Mouse (Mus musculus) cortical plate, adult 2 months (tissue): ENCODE data around the gene Atp10b. TPM values are rescaled to one million over a fixed set of nuclear protein-coding genes. Genes with fewer than 3 reads are reported as not detected.
"Not testable (repeated sequence)": the region's sequence is repeated elsewhere in the genome, so short reads cannot be mapped to it uniquely, and the experiment has no call there.

Experiments used
- H3K27ac ChIP-seq: fragments of 200-500 bp; 2 replicates; pipeline ENCODE4 v1.5.1; 2012; ENCODE audit warnings: low read length, control low read depth, inconsistent platforms; ENCODE audit not compliant: insufficient read depth
- H3K4me1 ChIP-seq: fragments of 200-500 bp; 2 replicates; pipeline ENCODE4 v1.6.1; 2011; ENCODE audit warnings: low read length; ENCODE audit not compliant: control insufficient read depth, insufficient read depth
- H3K4me3 ChIP-seq: fragments of 200-500 bp; 2 replicates; pipeline ENCODE4 v1.5.1; 2011; ENCODE audit warnings: mild to moderate bottlenecking, low read length, control low read depth; ENCODE audit not compliant: insufficient read depth
- CTCF ChIP-seq: fragments of 200-500 bp; IDR thresholded peaks from 2 replicates; pipeline ENCODE4 v1.5.1; 2011; ENCODE audit warnings: mild to moderate bottlenecking, control low read depth, low read length; ENCODE audit not compliant: insufficient read depth; ENCODE audit errors: extremely low read depth
- POLR2A ChIP-seq: fragments of 200-500 bp; IDR thresholded peaks from 2 replicates; pipeline ENCODE4 v1.6.1; 2011; ENCODE audit warnings: mild to moderate bottlenecking, low read length, control low read depth; ENCODE audit not compliant: insufficient read depth; ENCODE audit errors: extremely low read depth
- polyA plus RNA-seq: library from polyadenylated mRNA; depleted of rRNA; stranded (reverse); fragments of >200 nt; gene quantifications from 2 replicates; pipeline ENCODE4 v1.2.3, GENCODE M21; 2012; rRNA removed

Gene Atp10b
- polyA plus RNA-seq = 0.95 and 1.2 TPM in 2 replicates

DNA sequence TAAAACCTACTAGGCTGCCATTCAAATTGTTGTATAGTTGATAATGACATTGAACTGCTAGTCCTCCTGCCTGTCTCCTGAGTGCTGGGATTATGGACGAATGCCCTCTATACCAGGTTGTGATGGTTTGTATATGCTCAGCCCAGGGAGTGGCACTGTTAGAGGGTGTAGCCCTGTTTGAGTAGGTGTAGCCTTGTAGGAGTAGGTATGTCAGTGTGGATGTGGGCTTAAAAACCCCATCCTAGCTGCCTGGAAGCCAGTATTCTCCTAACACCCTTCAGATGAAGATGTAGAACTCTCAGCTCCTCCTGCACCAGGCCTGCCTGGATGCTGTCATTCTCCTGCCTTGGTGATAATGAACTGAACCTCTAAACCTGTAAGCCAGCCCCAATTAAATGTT is at the start of gene Atp10b:
Gene Atp10b, plus strand, starts transcription at position 301 of the 400 bp plus-strand sequence.
- no peak within 1 kb of the TSS for H3K4me3 ChIP-seq
- TF ChIP-seq CTCF (no peak), POLR2A (no peak)
- H3K27ac ChIP-seq = no peak within 1 kb of the TSS
- no peaks in the 10 kb centered on the region for H3K4me1 ChIP-seq

DNA sequence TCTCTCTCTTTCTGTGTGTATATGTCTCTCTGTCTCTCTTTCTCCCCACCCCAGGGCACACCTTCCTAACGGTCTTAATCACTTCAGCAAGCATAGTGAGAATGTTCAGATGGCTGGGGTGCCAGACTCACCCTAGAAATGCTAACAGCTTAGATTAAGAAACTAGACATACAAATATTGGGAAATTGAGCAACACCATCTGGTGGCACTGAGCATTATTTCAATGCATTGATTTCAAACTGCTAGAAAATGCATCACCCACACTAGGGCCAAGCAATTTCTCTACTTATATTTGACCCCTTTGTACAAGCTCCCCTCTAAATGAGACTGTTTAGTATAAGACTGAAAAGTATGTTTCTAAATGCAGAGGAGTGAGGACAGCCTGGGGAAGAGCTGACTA is 48.3 kb upstream of the Atp10b start:
- Histone ChIP-seq H3K27ac (no peak overlapping the region), H3K4me1 (peaks cover 2% of the 10 kb centered on the region), H3K4me3 (no peak overlapping the region)
- no peak for TF ChIP-seq CTCF

DNA sequence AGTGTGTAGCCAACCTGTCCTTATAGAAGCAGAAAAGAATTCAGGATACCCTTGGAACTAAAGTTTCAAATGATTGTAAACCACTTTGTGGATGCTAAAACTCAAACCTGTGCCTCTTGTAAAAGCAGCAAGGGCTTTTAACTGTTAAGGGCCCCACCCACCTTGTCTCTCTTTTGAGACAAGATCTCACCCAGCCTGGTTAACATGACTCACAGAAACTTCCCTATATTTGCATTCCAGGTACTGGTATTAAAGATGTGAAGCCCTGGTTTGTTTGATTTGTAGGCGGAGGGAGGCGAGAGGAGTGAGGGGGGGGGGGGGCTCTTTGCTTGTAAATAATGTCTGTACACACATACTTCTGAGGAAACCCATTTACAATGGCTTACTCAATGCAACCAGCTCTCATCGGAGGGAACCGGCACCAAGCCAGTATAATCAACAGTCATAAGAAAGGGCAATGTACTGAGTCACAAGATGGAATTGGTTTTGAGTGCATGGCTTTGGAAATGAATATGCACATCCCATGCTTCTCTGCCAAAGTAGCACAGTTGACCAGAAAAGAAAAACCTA is 23.7 kb upstream of the Atp10b start:
- Histone ChIP-seq H3K4me3 (no peak overlapping the region), H3K4me1 (no peaks in the 10 kb centered on the region), H3K27ac (no peak overlapping the region)
- TF ChIP-seq POLR2A (no peak), CTCF (no peak)

DNA sequence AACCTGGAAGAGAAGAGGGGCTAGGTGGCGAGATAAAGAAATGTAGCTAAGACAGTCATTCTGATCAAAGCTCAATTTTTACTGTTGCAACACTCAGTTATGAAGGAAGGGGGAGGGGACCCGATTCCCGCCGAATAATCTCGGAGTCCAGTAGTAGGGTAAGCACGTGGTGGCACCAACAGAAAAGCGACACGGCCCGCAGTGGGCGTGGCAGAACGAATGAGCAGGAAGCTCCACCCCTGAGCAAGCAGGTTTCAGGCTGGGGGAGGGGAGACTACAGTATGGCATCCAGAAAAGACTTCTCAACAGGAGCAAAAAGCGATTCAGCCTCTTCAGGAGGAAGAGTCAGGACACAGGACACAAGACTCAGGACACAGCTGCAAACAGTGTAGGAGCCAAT is 23.1 kb upstream of the Atp10b start:
- not testable (repeated sequence) for H3K27ac ChIP-seq, H3K4me1 ChIP-seq, H3K4me3 ChIP-seq

DNA sequence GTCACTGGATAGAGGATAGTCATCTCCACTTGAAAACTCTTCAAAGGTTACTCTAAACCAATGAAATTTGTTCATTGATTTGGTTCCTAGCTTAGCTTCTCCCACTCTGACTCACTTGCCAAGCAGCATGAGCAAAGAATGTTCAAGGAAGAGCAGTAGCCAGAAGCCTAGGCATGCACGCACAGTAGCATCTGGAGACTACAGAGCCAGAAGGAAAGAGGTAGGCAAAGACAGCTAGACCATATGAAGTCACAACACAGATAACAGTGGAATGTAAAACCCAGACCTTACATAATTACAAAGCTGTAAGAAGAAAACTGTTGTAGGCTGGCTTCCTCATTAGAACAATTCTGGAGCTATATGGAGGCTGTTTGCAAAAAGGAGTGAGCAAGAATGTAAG is 8.4 kb upstream of the Atp10b start:
- no peak overlapping the region for H3K4me3 ChIP-seq
- no peaks in the 10 kb centered on the region for H3K4me1 ChIP-seq
- H3K27ac ChIP-seq = no peak overlapping the region
- TF ChIP-seq POLR2A (no peak), CTCF (no peak)

DNA sequence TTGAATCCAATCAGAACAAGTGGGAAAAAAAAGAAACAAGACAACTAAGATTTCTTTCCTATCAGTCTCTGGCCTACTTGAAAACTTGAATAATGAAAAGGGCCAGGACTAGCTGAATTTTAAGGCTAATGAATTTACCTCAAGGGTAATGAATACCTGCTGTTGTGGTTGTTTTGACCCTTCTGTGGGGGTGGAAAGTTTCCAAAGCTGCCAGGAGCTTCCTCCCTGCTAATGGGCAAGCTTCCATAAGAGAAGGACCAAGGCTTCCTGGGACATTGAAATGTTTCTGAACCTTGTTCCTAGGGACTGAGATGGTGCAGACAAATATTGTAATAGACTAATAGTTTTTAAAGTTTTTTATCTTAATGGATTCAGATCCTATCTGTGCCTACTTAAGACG is 6.9 kb upstream of the Atp10b start:
- no peak for TF ChIP-seq POLR2A
- TF ChIP-seq CTCF = no peak
- Histone ChIP-seq H3K4me3 (no peak overlapping the region), H3K4me1 (no peaks in the 10 kb centered on the region), H3K27ac (no peak overlapping the region)

DNA sequence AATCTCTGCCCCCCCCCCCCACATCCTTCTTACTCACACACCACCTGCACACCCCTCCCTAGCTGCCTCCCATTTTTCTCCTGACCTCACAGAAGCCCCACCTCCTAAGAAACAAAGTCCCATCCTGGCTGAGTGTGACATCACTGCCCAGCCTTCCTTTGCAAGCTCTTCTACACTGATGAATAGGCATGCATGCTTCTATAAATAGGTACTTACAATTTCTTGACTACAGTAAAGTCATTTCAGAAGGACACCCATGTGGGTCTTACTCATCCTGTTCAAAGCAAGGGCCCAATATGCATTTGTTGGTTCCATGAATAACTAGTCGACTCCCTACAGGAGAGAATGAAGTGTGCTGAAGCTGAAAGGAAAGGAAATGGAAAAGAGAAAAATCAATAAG is 5.5 kb upstream of the Atp10b start:
- TF ChIP-seq CTCF (no peak), POLR2A (no peak)
- Histone ChIP-seq H3K4me1 (no peaks in the 10 kb centered on the region), H3K4me3 (no peak overlapping the region), H3K27ac (no peak overlapping the region)

DNA sequence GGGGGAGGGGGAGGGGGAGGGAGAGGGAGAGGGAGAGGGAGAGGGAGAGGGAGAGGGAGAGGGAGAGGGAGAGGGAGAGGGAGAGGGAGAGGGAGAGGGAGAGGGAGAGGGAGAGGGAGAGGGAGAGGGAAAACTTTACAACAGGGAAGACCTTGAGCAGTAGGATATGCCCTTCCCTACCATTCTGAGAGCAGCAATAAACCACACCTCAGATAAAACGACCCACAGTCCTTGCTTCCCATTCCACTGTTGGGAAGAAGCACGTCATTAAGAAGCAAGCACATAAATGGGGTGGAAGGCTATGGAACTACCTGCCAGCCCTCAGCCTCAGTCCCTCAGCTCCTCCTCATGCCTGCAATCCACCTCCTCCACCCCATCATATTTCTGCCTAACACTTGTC is 4.8 kb upstream of the Atp10b start:
- H3K4me3 ChIP-seq, H3K4me1 ChIP-seq, H3K27ac ChIP-seq: not testable (repeated sequence)

DNA sequence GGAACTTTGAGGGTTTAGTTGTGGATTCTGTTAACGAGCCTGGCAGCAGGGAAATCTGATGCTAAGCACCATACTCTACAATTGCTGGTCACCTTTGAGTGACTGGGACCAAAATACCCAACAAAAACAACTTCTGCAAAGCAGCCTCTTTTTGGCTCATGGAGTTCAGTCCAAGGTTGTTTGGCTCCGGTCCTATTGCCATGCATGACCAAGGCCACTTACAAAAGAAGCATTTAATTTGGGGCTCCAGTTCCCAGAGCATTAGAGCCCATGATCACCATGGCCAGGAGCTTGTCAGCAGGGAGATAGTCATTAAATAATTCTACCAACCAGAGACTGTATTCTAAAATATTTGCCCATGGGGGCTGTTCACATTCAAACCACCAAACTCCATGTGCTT is 2.3 kb upstream of the Atp10b start:
- TF ChIP-seq CTCF = no peak
- TF ChIP-seq POLR2A = no peak
- no peaks in the 10 kb centered on the region for H3K4me1 ChIP-seq
- H3K27ac ChIP-seq = no peak overlapping the region
- H3K4me3 ChIP-seq = no peak overlapping the region

DNA sequence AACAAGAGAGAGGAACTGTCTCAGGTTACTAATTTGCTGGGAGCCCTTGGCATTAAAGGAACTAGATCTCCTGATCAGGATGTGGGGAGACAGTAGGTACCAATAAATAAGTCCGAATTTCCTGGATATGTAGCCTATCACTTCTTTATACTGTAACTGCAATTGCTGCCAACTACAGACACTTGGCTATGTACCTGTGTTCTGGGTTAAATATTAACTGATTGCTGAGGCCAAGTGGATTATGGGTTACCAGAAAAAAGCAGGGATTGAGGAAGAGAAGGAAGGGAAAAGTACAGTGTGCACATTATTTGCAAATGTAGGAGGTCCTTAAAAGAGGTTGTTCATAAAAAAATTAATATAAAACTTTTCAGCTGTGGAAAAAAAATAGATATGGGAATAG is 1.3 kb upstream of the Atp10b start:
- TF ChIP-seq POLR2A (no peak), CTCF (no peak)
- no peak overlapping the region for H3K27ac ChIP-seq

DNA sequence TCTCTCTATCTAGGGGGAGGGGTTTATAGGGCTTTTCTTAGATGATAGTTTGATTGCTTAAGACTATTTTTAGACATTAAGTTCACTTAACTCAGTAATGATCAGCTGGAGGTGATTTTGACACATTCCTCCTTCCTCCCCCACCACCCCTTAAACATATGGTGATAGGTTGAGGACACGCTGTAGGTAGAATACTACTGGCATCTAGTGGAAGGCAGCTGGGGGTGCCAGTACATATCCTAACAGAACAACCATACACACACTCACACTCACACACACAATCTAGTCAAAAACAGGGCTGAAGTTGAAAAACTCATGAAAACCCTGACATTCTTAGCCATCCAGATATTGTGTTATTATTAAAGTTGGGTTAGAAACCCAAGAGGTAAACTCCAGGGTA is 5.3 kb downstream of the Atp10b start:
- TF ChIP-seq CTCF = peak; percentile 43; the same call in 1 of the 2 replicates
- TF ChIP-seq POLR2A = no peak
- H3K27ac ChIP-seq = no peak overlapping the region
- H3K4me1 ChIP-seq = no peaks in the 10 kb centered on the region
- H3K4me3 ChIP-seq = no peak overlapping the region

More for the DNA sequence above, 1.3 kb upstream of the Atp10b start:
- H3K4me1 ChIP-seq = no peaks in the 10 kb centered on the region
- no peak overlapping the region for H3K4me3 ChIP-seq
